Mouse (Mus musculus) embryo, embryonic 9.5 days (tissue): Measurements from ENCODE around the gene Tmprss5.
A peak's percentile ranks its signal among the peaks of the same experiment; 100 is the strongest.

Experiments
- DNase-seq: peaks from one replicate; pipeline ENCODE4 v3.0.0-alpha.2; 2017; ENCODE audit errors: extremely low spot score

Gene Tmprss5

DNA sequence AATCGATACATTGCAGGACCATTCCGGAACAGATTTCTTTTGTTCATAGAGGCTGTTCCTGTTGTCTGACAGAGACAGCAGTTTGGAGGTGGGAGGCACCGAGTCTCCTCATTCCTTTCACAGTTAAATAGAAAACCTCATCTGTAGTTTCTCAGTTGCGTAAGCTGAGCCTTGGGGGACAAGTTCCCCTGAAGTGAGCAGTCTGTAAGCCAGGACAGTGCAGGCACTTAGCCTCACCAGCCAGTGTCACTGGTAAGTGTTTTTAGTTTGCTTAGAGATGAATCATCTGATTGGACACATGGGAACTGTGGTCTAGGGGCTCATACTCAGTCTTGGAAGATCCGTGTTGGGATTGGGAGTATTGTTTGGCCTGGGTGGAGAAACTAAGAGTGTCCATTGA, at the start of gene Tmprss5:
TSS of gene Tmprss5 (plus strand) at position 154 of the 400 bp plus-strand sequence.
- no peak for DNase-seq

DNA sequence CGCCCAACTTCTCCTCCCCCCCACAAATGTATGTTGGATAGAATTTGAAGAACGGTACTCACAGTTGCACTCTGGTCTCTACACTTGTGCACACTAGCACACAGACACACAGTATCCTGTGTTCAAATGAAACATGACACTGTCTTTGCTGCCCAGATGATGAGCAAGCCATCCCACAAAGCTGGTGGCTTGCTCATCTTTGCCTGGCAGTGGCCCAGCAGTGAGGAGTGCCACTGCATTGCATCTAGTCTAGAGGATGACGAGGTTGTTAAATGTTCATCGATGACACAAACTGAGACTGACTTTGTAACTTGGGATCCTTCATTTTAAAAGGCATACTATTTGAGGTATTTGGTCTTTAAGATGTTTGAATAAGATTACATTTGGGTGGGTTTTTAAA, 46.3 kb upstream of the Tmprss5 start:
- DNase-seq: no peak

DNA sequence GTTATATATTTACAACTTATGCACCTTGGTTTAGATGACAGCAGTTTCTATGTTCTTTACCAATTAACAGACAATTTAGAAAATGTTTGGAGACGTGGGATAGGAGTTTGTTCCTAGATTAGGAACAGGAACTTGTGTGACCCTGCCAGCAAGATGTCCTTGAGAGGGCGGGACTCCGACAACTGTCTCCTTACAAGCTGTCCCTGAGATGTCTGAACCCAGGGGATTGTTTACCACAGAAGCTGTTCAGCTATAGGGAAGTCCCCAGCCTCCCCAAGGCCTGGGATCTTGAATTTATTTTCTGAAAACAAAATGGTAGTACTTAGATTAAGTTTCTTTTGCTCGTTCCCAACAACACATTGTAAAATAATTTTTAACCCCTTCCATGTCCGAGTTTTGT, 30.2 kb upstream of the Tmprss5 start:
- DNase-seq: no peak

DNA sequence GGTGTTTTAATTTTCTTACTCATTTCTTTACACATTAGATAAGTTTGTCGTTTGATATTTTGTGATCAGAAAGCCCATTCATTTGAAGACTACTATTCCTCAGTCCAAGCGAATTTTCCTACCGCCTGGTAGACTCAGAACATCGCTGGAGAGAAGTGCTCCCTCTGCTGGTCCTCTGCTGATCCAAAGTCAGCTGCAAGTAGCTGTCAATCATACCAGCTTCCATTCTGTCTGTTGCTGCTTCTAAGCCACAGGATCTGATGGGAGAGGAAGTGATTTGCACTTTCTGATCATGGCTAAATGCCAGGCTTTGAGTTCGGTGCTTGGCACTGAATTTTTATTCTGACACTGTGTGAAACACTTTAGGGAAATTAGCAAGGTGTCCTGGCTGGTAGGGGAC, 29.7 kb upstream of the Tmprss5 start:
- DNase-seq: peak; percentile 38

DNA sequence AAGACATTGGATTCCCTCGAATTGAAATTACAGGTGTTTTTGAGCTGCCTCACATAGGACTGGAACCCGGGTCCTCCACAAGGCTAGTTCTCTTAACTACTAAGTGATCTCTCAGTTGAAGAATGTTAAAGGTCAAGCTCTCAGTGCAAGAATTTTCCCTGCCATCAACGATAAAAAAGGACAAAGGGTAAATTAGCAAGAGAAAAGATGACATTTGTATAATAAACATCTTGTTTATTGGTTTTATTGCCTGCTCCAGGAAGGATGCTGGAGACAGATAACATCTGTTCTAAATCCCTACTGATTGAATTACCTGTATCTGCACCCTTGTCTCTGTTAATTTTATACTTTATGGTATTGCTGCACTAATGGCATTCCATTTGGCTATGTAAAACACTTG, 27.0 kb upstream of the Tmprss5 start:
- no peak for DNase-seq

DNA sequence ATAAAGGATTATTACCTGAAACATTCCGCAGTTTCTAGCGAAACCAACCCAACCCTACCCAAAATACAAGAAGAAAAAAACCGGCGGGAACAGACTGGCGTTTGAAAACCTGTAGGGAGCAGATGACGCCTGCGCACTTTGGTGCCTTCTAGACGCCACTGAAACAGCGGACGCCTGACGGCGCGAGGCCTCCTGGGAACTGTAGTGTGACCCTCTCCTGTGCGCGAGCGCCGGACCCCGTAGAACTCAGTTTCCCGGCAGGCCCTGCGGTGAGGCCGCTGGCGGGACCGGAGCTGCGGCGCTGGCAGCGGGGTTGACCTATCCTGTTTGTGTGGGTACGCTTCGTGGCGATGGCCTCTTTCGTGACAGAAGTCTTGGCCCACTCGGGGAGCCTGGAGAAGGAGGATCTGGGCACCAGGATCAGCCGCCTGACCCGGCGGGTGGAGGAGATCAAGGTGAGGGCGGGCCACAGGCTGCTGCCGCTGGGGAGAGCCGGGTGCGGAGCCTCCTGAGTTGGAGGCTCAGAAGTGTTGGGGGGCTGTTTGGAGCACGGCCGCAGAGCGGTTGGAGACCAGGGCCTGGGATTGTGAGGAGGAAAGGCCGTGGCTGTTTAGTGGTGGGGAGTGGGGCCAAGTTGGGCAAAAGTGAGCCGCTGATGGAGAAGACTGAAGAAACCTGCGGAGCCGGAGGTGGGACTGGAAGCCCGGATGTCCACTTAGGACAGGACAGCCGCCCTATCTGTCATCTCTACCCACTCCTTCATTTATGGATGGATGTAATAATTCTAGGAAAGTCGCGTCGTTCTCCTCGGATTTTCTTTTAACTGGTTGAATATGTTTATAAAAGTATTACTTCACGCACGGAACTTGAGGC, 25.5 kb upstream of the Tmprss5 start, which contains the start of gene Zw10:
TSS of gene Zw10 (plus strand) at position 281 of the 873 bp plus-strand sequence.
- peak; percentile 93 for DNase-seq

DNA sequence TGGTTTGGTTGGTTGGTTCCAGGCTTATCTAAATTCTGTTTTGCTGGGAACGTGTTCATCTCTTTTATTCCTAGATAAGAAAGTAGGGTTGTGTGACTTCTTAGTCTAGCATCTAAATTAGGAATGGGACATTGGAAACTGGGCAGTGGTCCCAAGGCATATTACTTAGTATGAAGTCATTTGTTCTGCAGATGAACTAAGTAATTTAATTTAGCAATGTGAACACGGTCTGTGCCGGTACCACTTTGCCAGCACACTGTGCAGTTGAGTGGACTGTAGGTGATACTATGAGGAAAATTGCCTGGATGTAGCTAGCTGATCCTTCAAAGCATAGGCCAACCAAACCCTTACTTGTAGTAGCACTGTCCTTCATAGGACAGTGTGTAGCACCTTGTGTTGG, 4.2 kb upstream of the Tmprss5 start:
- no peak for DNase-seq

DNA sequence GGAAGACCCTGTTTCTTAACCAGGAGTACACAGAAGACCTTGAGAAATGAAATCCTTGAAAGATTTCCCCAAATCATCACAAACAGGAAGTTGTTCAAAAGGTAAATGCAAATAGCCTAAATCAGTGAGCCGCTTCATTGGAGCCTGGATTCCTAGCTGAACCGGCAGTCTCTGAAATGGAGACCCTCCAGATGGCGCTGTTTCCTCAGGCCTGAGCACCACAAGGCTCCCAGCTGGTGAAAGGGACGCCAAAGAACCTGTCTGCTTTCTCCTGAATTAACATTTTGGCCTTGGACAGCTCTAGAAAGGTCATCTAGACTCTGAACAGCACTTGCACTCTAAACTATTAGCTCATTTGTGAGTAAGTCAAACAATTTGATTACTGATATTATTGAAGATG, 501 bp downstream of the Tmprss5 start:
- DNase-seq: peak; percentile 74

DNA sequence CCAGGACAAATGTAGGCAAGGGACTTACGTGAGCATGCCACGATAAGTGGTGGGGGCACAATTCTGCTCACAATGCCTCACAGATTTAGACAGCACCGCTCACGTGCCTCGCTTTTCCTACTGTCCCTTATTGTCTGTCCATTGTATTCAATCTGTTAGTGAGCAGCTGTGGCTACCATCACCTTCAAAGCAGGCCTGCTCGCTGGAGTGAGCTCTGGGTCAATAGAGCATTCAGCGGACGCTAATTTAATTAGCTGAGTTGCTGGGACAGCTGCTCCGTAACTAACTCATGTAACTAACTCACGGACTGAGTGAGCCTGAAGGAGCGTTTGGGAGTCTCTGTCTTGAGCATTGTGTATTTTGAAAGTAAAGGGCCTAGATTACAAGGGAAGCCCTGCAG, 6.3 kb downstream of the Tmprss5 start:
- peak; percentile 20 for DNase-seq

DNA sequence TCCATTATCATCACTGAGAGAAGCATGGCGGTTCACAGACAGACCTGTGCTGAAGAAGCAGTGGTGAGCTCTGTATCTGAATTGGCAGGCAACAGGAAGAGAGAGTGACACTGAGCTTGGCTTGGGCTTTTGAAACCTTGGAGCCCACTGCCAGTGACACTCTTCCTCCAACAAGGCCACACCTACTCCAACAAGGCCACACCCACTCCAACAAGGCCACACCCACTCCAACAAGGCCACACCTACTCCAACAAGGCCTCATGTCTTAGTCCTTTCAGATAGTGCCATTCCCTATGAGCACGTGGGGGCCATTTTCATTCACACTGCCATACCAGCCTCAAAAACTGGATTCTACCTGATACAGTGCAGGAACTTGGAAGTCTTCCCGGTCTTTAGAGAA, 17.8 kb downstream of the Tmprss5 start:
- no peak for DNase-seq

DNA sequence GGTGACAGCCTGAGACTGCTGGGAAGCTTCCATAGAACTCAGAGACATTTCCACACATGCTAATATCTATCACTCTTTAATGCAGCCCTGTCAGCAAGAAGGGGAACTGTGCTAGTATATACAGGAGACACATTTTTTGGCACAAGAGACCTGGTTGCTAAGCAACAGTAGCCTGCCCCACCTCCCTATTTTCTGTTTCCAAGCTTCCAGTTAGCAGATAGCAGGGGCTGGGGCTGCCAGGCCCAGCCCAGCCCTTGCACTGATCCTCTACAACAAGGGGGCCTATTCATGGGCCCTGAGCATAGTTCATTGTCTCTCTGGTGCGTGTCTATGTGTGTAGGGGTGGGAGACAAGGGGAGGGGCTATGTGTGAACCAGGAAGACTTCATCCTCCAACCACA, 21.3 kb downstream of the Tmprss5 start:
- peak; percentile 17 for DNase-seq

DNA sequence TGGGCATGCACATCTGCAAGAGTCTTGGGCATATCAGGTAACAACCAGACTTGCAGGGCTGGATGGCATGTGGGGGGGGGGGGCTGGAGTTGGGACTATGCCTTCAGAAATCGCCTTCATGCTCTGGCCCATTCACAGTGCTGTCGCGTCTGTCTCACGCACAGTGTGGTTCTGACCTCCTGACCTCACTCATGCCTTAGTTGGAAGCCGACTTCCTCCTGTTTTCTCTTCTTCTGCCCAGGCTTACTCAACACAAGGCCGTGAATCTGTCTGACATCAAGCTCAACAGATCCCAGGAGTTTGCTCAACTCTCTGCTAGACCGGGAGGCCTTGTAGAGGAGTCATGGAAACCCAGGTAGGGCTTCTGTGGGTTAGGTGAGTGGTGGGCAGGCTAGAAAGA, 28.0 kb downstream of the Tmprss5 start:
- peak; percentile 25 for DNase-seq

DNA sequence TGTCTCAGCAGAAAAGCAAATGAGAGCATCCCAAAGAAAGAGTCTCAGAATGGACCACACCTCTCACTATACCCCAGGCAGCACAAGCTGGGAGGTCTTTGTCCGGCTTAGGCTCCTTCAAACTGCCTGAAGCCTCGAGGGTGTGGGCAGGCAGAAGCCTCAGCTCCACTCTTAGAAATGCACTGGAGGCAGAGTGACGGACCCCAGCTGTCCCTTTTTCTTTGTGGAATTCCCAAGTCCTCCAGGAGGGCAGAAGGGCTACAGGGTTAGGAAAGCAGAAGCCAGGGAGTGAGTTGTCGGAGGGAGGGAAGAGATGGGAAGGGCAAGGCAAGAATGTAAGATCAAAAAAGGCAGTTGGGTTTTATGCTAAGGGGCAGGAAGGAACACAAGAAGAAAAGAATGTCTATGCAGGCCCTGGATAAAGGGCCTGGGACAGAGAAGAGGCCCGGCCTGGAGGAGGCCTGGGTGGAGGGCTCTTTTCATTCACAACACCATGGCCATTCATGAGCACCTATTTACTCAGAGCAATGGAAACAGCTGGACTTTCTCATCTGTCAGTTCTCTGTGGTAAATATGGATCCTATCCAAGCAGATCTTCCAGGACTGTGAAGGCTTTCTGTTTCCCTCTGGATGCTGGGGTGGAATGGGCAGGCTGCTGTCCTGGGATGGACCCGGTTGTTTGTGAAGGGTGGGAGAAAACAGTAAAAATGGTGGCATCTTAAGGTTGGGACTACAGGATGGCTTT, 29.6 kb downstream of the Tmprss5 start:
- DNase-seq: peak; percentile 20

DNA sequence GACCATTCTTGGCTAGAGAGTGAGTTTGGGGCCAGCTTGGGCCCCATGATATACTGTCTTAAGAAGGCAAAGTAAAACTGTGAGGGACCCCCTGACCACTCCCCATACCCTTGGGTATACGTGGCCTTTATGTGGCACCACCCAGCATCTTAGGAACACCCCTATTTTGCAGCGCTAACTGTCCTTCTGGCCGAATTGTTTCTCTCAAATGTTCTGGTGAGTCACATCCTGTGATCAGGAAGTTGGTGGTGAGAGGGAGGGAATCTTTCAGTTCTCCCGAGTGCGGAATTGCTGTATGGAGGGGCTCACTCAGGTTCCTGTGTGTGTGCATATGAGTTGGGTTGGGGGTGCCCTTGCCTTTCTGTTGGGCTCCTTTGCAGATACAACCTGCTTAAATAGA, 30.2 kb downstream of the Tmprss5 start:
- no peak for DNase-seq

DNA sequence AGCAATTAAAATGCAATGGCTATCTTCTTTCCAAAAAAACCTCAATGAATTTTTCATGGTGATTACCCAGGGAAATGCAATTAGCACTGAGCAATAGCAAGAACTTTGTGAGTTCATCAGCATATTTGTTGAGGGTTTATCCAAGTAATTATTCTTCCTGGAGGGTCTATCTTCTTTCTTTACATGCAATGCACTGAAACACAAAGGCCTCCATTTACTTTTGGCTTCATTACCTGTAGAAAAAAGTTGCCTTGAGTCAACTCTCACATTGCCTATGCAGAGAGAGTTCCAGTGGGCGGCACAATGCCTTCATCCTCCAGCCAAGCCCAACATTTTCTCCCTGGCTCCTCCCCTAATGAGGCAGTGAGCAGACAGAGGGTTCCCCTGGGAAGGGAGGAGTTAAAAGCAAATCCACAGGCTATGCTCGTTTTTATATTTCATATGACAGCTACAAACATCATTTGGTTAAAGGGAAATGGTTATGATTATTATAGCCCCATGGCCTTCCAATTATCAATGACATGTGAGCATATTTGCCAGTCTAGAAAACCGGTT, 37.3 kb downstream of the Tmprss5 start:
- DNase-seq: no peak

DNA sequence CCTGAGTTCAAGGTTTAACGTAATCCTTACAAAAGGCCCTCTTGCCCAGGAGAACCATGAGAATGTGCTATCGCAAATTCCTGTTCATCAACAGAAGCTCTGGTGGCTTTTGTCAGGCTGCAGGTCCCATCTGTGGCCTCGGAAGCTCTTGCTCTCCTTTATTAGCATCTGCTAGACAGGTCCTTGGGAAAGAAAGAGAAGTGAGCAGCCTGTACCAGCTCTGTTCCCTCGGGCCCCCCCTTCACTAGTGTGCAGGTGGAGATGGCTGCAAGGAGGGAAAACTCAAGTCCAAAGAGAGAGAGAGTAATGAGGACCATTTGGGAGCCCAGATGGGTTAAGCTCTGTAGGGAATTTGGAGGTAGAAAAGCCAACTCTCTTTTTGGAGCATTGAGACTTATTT, 38.7 kb downstream of the Tmprss5 start:
- DNase-seq: no peak

DNA sequence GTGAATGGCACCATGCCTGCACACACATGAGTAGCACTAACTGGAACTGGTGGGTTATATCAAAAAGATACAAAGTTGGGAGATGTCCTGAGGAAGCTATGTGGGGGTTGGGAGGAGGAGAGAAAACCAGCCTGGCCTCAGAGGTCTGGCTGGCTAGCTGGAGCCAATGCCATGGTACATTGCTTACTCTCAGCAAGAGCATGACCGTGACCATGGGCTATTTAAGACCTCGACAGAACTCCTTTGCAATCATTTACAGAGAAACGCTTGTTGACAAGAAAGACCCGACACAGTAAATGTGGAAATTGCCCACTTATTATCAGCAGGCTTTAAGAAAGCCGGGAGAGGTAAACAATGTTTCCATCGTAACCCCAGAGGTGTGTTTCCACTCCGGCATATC, 44.6 kb downstream of the Tmprss5 start:
- no peak for DNase-seq

DNA sequence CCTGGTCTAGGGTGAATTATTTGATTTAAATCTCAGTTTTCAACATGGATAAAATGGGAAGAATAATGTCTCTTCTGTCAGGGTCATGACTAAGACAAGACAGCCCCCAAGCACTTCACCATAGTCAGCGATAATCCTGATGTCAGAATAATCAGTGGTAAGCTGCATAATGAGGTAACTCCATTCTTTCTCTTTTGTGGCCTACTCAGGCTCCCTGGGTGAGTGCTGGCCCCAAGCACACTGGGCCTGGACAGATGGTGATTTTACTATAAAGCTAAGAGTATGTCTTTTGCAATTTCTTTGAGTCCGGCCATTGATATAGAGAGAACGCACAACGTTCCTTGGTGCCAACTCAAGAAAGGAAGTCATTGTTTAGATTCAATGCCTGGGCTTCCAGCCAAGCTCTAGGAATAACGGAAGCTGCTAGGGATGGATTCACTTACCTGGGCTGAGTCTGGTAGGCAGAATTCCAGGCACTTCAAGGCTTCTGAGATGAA, 49.5 kb downstream of the Tmprss5 start:
- no peak for DNase-seq

DNA sequence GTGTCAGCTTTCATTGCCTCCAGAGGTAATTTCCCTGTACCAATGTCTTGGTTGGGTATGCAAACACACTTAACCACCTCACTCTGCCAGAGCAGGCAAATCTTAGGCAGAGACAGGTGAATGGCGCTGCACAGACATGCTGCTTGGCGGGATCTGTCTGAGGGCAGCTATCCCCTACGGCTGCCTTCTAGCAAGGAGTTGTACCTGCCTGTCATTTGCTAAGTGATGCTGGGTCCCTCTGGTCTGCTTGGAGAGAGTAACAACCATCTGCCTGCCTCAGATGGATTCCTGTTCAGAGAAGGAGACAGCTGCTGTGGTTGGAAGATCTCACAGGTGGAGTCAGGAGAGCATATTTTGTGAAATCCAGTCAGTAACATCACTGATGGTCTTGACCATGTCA, 62.8 kb downstream of the Tmprss5 start:
- no peak for DNase-seq

DNA sequence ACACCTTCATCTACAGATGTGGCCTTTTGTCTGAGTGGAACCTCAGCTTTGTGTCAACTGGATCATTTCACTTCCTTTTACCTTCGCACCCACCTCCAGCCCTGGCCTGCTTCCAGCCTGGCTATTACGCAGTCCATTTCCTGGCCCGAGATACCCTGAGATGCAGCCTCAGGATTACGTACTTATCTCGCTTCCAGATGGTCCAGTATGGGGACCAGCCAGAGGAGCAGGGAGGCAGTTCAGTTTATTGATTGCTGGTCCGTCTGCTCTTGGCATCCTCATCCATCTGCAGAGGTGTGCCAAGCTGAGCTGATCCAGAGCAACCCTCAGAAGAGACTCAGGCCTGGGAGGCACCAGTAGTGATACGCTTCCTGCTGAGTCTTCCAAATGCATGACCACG, 64.7 kb downstream of the Tmprss5 start:
- DNase-seq: no peak

DNA sequence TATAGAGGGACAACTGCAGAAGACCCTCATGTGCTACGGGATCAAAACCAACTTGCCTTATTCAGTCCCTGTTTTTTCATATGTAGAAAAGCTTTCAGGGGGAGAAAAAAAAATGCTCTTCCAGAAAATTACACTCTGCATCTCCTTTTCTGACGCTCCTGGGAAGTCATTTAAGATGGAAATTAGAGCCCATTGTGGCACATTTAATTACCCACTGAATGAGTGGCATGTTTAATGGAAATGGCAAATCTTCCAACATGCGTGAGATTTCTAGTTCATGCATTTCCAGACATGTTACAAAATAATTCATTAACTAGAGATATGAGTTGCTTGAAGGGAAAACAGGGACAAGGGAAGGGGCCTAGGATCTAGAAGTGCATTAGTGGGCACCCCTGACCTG, 66.0 kb downstream of the Tmprss5 start:
- DNase-seq: no peak
